Mouse (Mus musculus) liver, adult 2 months (tissue): Measurements from ENCODE around the gene Unk. TPM values are rescaled to one million over a fixed set of nuclear protein-coding genes. Genes with fewer than 3 reads are reported as not detected.

Experiments
- DNase-seq: peaks from one replicate; pipeline ENCODE4 v3.0.0-alpha.2; 2011; ENCODE audit warnings: low read depth, low spot score; ENCODE audit errors: extremely low read depth
- H3K27ac ChIP-seq: fragments of 200-500 bp; replicated peaks from 2 replicates; pipeline ENCODE4 v1.5.1; 2012; ENCODE audit warnings: low read depth, mild to moderate bottlenecking, control low read depth, inconsistent platforms, low read length; ENCODE audit not compliant: insufficient read depth
- H3K27me3 ChIP-seq: fragments of 200-500 bp; 2 replicates; pipeline ENCODE4 v1.6.1; 2012; ENCODE audit warnings: mild to moderate bottlenecking, moderate library complexity, low read length, inconsistent platforms; ENCODE audit not compliant: control insufficient read depth, insufficient read depth
- H3K36me3 ChIP-seq: fragments of 200-500 bp; 2 replicates; pipeline ENCODE4 v1.6.1; 2012; ENCODE audit warnings: low read length, inconsistent platforms; ENCODE audit not compliant: control insufficient read depth, insufficient read depth
- H3K4me1 ChIP-seq: fragments of 200-500 bp; 2 replicates; pipeline ENCODE4 v1.6.1; 2011; ENCODE audit warnings: low read length; ENCODE audit not compliant: control insufficient read depth, insufficient read depth
- H3K4me3 ChIP-seq: fragments of 200-500 bp; 2 replicates; pipeline ENCODE4 v1.5.1; 2011; ENCODE audit warnings: low read depth, mild to moderate bottlenecking, control low read depth, low read length, moderate library complexity; ENCODE audit not compliant: insufficient read depth
- H3K79me2 ChIP-seq: fragments of 200-500 bp; 2 replicates; pipeline ENCODE4 v1.6.1; 2012; ENCODE audit warnings: inconsistent platforms, mild to moderate bottlenecking, low read length, moderate library complexity; ENCODE audit not compliant: control insufficient read depth, insufficient read depth
- H3K9ac ChIP-seq: fragments of 200-500 bp; 2 replicates; pipeline ENCODE4 v1.6.1; 2012; ENCODE audit warnings: low read depth, mild to moderate bottlenecking, control low read depth, inconsistent platforms, low read length
- CTCF ChIP-seq: fragments of 200-500 bp; IDR thresholded peaks from 2 replicates; pipeline ENCODE4 v1.5.1; 2011; ENCODE audit warnings: low read depth, low read length, control low read depth
- POLR2A ChIP-seq: fragments of 200-500 bp; IDR thresholded peaks from 2 replicates; pipeline ENCODE4 v1.6.1; 2011; ENCODE audit warnings: low read length, control low read depth; ENCODE audit not compliant: insufficient read depth; ENCODE audit errors: extremely low read depth
- WGBS: fragments of 180-500 bp; shearing (Covaris S2); methylation state at CpG from one replicate; pipeline ENCODE4 v1.1.7; 2018; 5-methylcytosine and 5-hydroxymethylcytosine counted together
- polyA plus RNA-seq: library from polyadenylated mRNA; depleted of rRNA; stranded (reverse); fragments of >200 nt; gene quantifications from 2 replicates; pipeline ENCODE4 v1.2.3, GENCODE M21; 2012
- total RNA-seq: library from RNA; depleted of rRNA; stranded (reverse); fragments of >200 nt; gene quantifications from 2 replicates; pipeline ENCODE4 v1.2.3, GENCODE M21; 2014

Unk gene
- total and polyA plus RNA-seq, 2 experiments, result 4.3 to 13.8 TPM

GRCm38 (mm10) chr11:116041833-116042232 is 11.7 kb downstream of the Unk start:
- Histone ChIP-seq H3K4me3 (no peak overlapping the region), H3K79me2 (0 out of 2 replicates have a peak, but pooled peaks cover 4% of the 10 kb centered on the region), H3K36me3 (peaks cover 4% of the 10 kb centered on the region; the same call in 1 of the 2 replicates), H3K4me1 (no peaks in the 10 kb centered on the region), H3K27ac (no peak overlapping the region), H3K27me3 (no peaks in the 10 kb centered on the region), H3K9ac (no peak overlapping the region)
- 98% methylated on average over 2 of the region's 2 CpGs for WGBS
- TF ChIP-seq CTCF, result no peak
- TF ChIP-seq POLR2A, result no peak
- DNase-seq, result no peak

- H3K27ac ChIP-seq, result no peak overlapping the region
- peaks cover 4% of the 10 kb centered on the region; the same call in 1 of the 2 replicates for H3K36me3 ChIP-seq
- 0 out of 2 replicates have a peak, but pooled peaks cover 4% of the 10 kb centered on the region for H3K79me2 ChIP-seq
- DNase-seq, result no peak
- TF ChIP-seq CTCF (no peak), POLR2A (no peak)
- H3K27me3 ChIP-seq, result no peaks in the 10 kb centered on the region
- H3K9ac ChIP-seq, result no peak overlapping the region
- WGBS, result 85% methylated on average over 5 of the region's 5 CpGs
- H3K4me1 ChIP-seq, result no peaks in the 10 kb centered on the region
- H3K4me3 ChIP-seq, result no peak overlapping the region
Measured at GRCm38 (mm10) chr11:116042372-116043138, 12.4 kb downstream of the Unk start.

GRCm38 (mm10) chr11:116043286-116043685 is 13.2 kb downstream of the Unk start:
- WGBS, result 97% methylated on average over 1 of the region's 1 CpGs
- TF ChIP-seq POLR2A (no peak), CTCF (no peak)
- Histone ChIP-seq H3K36me3 (peaks cover 7% of the 10 kb centered on the region; the same call in 1 of the 2 replicates), H3K79me2 (0 out of 2 replicates have a peak, but pooled peaks cover 4% of the 10 kb centered on the region), H3K27ac (no peak overlapping the region), H3K4me3 (no peak overlapping the region), H3K9ac (no peak overlapping the region), H3K4me1 (no peaks in the 10 kb centered on the region), H3K27me3 (no peaks in the 10 kb centered on the region)
- DNase-seq, result no peak

- Histone ChIP-seq H3K79me2 (0 out of 2 replicates have a peak, but pooled peaks cover 4% of the 10 kb centered on the region), H3K27ac (no peak overlapping the region), H3K4me3 (no peak overlapping the region), H3K27me3 (no peaks in the 10 kb centered on the region), H3K36me3 (peaks cover 7% of the 10 kb centered on the region; the same call in 1 of the 2 replicates), H3K4me1 (no peaks in the 10 kb centered on the region), H3K9ac (no peak overlapping the region)
- no peak for TF ChIP-seq CTCF
- TF ChIP-seq POLR2A, result no peak
- WGBS, result 95% methylated on average over 6 of the region's 6 CpGs
- DNase-seq, result no peak
Measured at GRCm38 (mm10) chr11:116045173-116045572, 15.1 kb downstream of the Unk start.

- H3K36me3 ChIP-seq, result peaks cover 15% of the 10 kb centered on the region; the same call in 1 of the 2 replicates
- H3K27ac ChIP-seq, result no peak overlapping the region
- 95% methylated on average over 2 of the region's 2 CpGs for WGBS
- H3K4me1 ChIP-seq, result no peaks in the 10 kb centered on the region
- no peaks in the 10 kb centered on the region for H3K27me3 ChIP-seq
- TF ChIP-seq POLR2A, result no peak
- TF ChIP-seq CTCF, result no peak
- DNase-seq, result no peak
- no peak overlapping the region for H3K4me3 ChIP-seq
- H3K9ac ChIP-seq, result no peak overlapping the region
- H3K79me2 ChIP-seq, result no peaks in the 10 kb centered on the region
Measured at GRCm38 (mm10) chr11:116049610-116050009, 19.5 kb downstream of the Unk start.

GRCm38 (mm10) chr11:116050196-116050595 is 20.1 kb downstream of the Unk start:
- DNase-seq, result no peak
- Histone ChIP-seq H3K4me1 (no peaks in the 10 kb centered on the region), H3K4me3 (no peak overlapping the region), H3K9ac (no peak overlapping the region), H3K36me3 (peaks cover 17% of the 10 kb centered on the region; the same call in 1 of the 2 replicates), H3K79me2 (no peaks in the 10 kb centered on the region), H3K27me3 (no peaks in the 10 kb centered on the region), H3K27ac (no peak overlapping the region)
- WGBS, result 95% methylated on average over 4 of the region's 4 CpGs
- TF ChIP-seq CTCF, result no peak
- no peak for TF ChIP-seq POLR2A
